Mouse (Mus musculus): Measurements from ENCODE around the gene Fam149b. TPM values are rescaled to one million over a fixed set of nuclear protein-coding genes. Genes with fewer than 3 reads are reported as not detected.

Gene Fam149b
- polyA plus RNA-seq, 1 experiment: 54.5 TPM

DNA sequence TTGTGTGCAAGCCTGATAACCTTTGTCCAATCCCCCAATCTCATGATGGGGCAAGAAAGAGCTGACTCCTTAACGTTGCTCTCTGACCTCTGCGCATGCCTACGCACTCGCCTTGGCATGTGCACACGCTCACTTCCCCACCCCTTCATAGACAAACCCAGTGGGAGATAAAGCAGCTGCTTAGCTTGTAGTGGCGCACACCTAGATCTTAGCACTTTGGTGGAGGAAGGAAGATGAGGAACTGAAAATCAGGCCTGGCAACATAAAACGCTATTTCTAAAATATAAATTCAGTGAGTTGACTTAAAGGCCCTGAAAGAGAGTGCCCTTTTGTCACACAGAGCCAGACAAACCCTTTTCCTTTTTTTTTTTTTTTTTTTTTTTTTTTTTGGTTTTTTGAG is 22.8 kb downstream of the Fam149b start:
- Histone ChIP-seq H3K36me3 (ENCODE audit: control insufficient read depth, insufficient read depth, low read length) (no peaks in the 10 kb centered on the region; the same call in 1 of the 2 replicates), H3K27me3 (ENCODE audit: control insufficient read depth, insufficient read depth, low read length) (no peaks in the 10 kb centered on the region), H3K4me1 (ENCODE audit: control insufficient read depth, insufficient read depth, low read length) (no peaks in the 10 kb centered on the region), H3K4me3 (ENCODE audit: control insufficient read depth, low read depth, low read length) (no peak overlapping the region), H3K27ac (ENCODE audit: control insufficient read depth, insufficient read depth, low read depth, low read length) (no peak overlapping the region)
- TF ChIP-seq POLR2A (IDR thresholded peaks at IDR 0.05; ENCODE audit: control insufficient read depth, low read depth, low read length) (no peak), CTCF (IDR thresholded peaks at IDR 0.05; ENCODE audit: control insufficient read depth, insufficient read depth, insufficient replicate concordance, low read depth, low read length) (no peak)

DNA sequence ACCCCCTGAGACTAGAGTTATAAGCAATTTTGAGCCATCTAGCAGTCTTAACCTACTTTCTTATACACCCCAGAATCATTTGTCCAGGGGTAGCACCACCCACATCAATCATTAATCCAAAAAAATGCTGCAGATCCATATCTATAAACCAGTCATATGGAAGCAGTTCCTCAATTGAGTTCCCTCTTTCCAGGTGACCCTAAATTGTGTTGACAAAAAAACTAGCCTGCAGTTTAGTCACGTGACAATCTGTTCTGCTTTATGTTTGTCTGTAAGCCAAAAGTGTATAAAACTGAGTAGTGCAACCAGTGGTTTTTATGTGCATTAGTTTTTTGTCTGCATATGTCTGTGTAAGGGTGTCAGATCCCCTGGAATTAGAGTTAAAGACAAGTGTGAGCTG is 23.9 kb downstream of the Fam149b start:
- Histone ChIP-seq H3K27me3 (ENCODE audit: control insufficient read depth, insufficient read depth, low read length) (no peaks in the 10 kb centered on the region), H3K36me3 (ENCODE audit: control insufficient read depth, insufficient read depth, low read length) (no peaks in the 10 kb centered on the region; the same call in 1 of the 2 replicates), H3K27ac (ENCODE audit: control insufficient read depth, insufficient read depth, low read depth, low read length) (no peak overlapping the region), H3K4me1 (ENCODE audit: control insufficient read depth, insufficient read depth, low read length) (no peaks in the 10 kb centered on the region), H3K4me3 (ENCODE audit: control insufficient read depth, low read depth, low read length) (no peak overlapping the region)
- no peak for TF ChIP-seq POLR2A (IDR thresholded peaks at IDR 0.05; ENCODE audit: control insufficient read depth, low read depth, low read length)
- TF ChIP-seq CTCF (IDR thresholded peaks at IDR 0.05; ENCODE audit: control insufficient read depth, insufficient read depth, insufficient replicate concordance, low read depth, low read length): no peak

- H3K36me3 ChIP-seq (ENCODE audit: control insufficient read depth, insufficient read depth, low read length): no peaks in the 10 kb centered on the region; the same call in 1 of the 2 replicates
- H3K4me1 ChIP-seq (ENCODE audit: control insufficient read depth, insufficient read depth, low read length): no peaks in the 10 kb centered on the region
Observed at GRCm38 (mm10) chr14:20377112-20377521, 29.2 kb downstream of the Fam149b start.

DNA sequence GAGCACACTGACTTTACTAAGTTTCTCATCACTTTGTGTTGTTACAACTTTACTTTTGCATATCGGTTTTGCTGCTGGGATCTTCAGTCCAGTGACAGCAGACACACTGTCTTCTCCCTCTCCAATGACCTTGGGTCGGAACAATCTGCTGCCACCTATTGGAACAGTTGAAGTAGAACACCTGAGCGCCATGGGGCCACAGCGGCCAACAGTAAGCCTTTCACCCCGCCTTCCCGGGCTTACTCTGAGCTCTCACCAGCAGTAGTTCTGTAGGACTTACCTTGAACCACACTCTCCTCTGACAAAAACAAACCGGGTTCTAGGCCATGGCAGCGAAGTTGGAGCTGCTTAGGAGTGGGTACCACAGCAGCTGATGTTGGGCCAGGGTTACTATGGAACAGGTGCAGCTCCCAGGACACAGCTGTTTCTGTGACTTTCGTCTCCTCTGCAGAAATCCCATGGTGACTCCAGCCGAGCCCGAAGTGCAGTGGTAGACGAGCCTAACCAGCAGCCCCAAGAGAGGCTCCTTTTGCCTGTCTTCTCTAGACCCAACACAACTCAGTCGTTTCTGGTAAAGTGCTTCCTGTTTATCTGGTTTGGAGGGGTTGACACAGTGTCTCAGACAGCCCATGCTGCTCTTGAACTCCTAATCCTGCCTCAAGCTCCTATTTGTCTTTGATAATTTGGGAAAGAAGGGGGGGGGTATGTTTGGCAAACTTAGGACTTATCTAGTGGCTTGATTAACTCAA is 30.5 kb downstream of the Fam149b start:
- H3K27ac ChIP-seq (ENCODE audit: control insufficient read depth, insufficient read depth, low read depth, low read length): no peak overlapping the region
- no peak overlapping the region for H3K4me3 ChIP-seq (ENCODE audit: control insufficient read depth, low read depth, low read length)
- no peak for TF ChIP-seq POLR2A (IDR thresholded peaks at IDR 0.05; ENCODE audit: control insufficient read depth, low read depth, low read length)
- peak; percentile 57; the same call in 1 of the 2 replicates for TF ChIP-seq CTCF (IDR thresholded peaks at IDR 0.05; ENCODE audit: control insufficient read depth, insufficient read depth, insufficient replicate concordance, low read depth, low read length)
- no peaks in the 10 kb centered on the region; the same call in 1 of the 2 replicates for H3K36me3 ChIP-seq (ENCODE audit: control insufficient read depth, insufficient read depth, low read length)
- no peaks in the 10 kb centered on the region for H3K4me1 ChIP-seq (ENCODE audit: control insufficient read depth, insufficient read depth, low read length)
- H3K27me3 ChIP-seq (ENCODE audit: control insufficient read depth, insufficient read depth, low read length): no peaks in the 10 kb centered on the region

More at GRCm38 (mm10) chr14:20377112-20377521, 29.2 kb downstream of the Fam149b start:
- Histone ChIP-seq H3K27me3 (ENCODE audit: control insufficient read depth, insufficient read depth, low read length) (no peaks in the 10 kb centered on the region), H3K27ac (ENCODE audit: control insufficient read depth, insufficient read depth, low read depth, low read length) (no peak overlapping the region; the same call in 1 of the 2 replicates), H3K4me3 (ENCODE audit: control insufficient read depth, low read depth, low read length) (no peak overlapping the region)
- no peak for TF ChIP-seq POLR2A (IDR thresholded peaks at IDR 0.05; ENCODE audit: control insufficient read depth, low read depth, low read length)
- TF ChIP-seq CTCF (IDR thresholded peaks at IDR 0.05; ENCODE audit: control insufficient read depth, insufficient read depth, insufficient replicate concordance, low read depth, low read length): no peak

GRCm38 (mm10) chr14:20379087-20379640 is 31.2 kb downstream of the Fam149b start:
- H3K36me3 ChIP-seq (ENCODE audit: control insufficient read depth, insufficient read depth, low read length): no peaks in the 10 kb centered on the region; the same call in 1 of the 2 replicates

GRCm38 (mm10) chr14:20379753-20380430 is 31.9 kb downstream of the Fam149b start:
- Histone ChIP-seq H3K27me3 (ENCODE audit: control insufficient read depth, insufficient read depth, low read length) (no peaks in the 10 kb centered on the region), H3K36me3 (ENCODE audit: control insufficient read depth, insufficient read depth, low read length) (no peaks in the 10 kb centered on the region; the same call in 1 of the 2 replicates), H3K4me3 (ENCODE audit: control insufficient read depth, low read depth, low read length) (no peak overlapping the region), H3K4me1 (ENCODE audit: control insufficient read depth, insufficient read depth, low read length) (no peaks in the 10 kb centered on the region), H3K27ac (ENCODE audit: control insufficient read depth, insufficient read depth, low read depth, low read length) (no peak overlapping the region)
- TF ChIP-seq POLR2A (IDR thresholded peaks at IDR 0.05; ENCODE audit: control insufficient read depth, low read depth, low read length) (no peak), CTCF (IDR thresholded peaks at IDR 0.05; ENCODE audit: control insufficient read depth, insufficient read depth, insufficient replicate concordance, low read depth, low read length) (no peak)

More at GRCm38 (mm10) chr14:20379087-20379640, 31.2 kb downstream of the Fam149b start:
- H3K27me3 ChIP-seq (ENCODE audit: control insufficient read depth, insufficient read depth, low read length): no peaks in the 10 kb centered on the region
- TF ChIP-seq CTCF (IDR thresholded peaks at IDR 0.05; ENCODE audit: control insufficient read depth, insufficient read depth, insufficient replicate concordance, low read depth, low read length): no peak
- no peak overlapping the region for H3K27ac ChIP-seq (ENCODE audit: control insufficient read depth, insufficient read depth, low read depth, low read length)
- H3K4me3 ChIP-seq (ENCODE audit: control insufficient read depth, low read depth, low read length): no peak overlapping the region
- H3K4me1 ChIP-seq (ENCODE audit: control insufficient read depth, insufficient read depth, low read length): no peaks in the 10 kb centered on the region

All from testis, adult 2 months (tissue).